Mouse (Mus musculus): ENCODE results near the gene Tssk6.

Gene Tssk6

DNA sequence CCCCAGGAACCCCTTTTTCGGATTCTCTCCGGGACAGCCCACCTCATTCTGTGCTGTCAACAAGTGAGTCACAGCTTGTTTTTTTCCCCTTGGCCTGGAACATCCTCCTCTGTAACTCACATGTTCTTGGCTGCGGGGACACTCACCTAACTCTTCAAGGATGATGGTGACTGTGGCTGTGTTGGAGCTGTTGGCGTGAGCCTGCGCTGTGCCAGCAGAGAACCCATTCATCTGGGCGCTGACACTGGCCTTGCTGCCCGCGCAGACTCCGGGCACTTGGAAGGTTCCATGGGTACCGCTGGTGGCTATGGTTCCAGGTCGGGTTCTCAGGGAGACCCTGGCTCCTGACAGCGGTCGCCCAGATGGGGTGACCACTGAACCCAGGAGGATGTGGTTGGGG lies 17.8 kb upstream of the Tssk6 start:
- DNase-seq (ENCODE audit: low read depth, low spot score), result no peak

DNA sequence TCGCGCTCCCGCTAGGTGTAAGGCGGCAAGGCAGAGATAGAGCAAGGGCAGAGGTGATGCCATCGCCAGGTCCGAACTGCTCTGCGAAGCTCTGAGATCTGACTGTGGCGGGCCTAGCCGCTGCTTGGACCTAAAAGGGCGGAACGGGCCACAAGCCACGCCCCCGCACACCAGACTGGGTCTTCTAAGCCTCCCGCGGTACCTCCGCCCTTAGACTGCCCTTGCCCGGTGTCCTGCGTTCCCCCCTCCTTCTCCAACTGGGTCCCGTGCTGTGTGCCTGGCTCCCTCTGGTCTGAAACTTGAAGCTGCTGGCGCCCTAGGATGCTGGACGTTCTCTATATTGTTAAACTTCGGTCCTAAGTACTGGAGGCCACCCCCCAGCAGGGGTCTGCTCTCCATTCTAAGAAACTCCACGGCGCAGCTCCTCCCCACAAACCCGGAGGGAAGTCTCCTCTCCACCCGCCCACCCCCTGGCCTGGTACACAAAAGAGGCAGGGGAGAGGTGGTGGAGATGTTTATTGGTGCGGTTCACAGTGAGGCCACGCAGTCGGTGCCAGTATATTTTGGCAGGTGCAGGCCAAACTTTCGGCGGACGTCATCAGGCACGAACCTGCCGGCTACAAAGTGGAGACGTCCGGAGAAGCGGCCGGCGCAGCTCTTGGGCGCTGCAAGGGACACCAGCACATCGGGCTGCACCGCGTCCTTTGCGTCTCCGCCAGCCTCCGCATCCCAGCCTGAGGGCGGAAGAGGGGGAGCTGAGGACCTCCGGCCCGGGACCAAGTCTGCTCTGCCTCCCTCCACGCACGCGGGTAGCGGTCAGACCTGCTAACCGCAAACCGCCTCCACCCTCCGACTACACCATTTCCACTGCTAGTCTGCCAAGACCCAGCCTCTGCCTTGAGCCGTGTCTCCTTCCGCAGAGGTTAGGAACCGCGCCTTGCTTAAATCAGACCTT lies 14.4 kb upstream of the Tssk6 start, which contains the start of gene Cilp2:
Cilp2 (minus strand) TSS at position 399 of the 955 bp plus-strand sequence.
- no peak for DNase-seq (ENCODE audit: low read depth, low spot score)

DNA sequence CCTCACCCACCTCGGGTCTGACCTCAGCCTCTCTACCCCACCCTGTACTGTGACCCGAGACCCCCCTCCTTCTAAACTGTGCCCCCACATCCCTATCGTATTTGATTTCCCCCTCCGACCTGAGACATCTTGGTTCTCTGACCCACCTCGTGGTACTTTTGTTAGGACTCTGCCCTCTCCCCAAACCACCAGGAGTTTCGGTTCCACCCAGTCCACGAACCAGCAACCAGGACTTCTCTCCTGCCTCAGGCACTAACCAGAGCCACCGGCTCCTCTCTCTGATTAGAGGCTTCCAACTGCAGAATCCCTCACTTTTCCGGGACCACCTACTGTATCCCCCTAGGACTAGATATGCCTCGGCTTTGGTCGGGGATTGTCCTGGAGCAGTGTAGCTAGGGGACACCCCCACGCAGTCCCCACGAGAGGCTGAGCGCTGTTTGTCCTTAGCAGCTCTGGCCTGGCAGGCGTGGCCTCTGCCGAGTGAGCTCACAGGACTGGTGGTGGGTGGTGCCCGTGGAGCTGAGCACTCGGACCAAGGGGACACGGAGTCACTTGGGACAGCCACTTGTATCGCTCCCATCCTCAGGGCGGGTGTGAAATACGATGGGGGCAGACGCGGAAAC lies 13.6 kb upstream of the Tssk6 start:
- DNase-seq (ENCODE audit: low read depth, low spot score), result no peak

DNA sequence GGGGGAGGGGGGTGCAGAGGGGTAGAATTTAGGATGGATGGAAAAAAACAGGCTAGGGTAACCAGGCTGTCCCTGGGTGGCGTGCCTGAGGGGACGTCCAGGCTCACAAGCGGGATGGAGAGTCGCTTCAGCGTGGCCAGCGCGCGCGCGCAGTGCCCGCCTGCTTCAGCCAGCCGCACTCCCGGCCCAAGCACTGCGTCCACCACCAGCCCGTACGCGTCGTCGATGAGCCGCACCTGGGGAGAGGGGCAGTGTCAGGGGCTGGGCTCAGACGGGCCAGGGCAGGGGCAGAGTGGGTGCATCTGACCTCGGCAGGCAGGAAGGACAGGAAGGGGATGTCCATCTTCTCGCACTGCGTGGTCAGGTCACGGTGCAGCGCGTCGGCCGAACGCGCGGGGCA lies 13.1 kb upstream of the Tssk6 start:
- no peak for DNase-seq (ENCODE audit: low read depth, low spot score)

DNA sequence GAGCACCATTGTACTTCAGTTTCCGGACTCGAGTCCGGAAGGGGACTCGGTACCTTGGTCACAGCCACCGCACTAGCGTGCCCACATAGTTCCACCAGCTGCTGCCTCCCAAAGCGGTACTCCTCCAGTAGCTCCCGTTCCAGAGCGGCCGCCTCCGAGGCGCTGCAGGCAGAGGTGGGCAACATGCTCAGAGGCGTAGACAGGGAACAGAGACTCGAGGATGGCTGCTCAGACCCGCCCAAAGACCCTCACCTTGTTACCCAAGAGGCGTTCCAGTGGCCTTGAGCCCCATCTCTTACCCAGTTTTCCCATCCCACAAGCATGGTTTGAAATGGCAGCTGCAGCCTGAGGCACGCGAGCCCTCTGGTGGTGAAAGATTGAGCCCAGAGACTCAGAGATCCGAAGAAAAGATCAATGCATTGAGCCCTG lies 11.2 kb upstream of the Tssk6 start:
- DNase-seq (ENCODE audit: low read depth, low spot score), result peak; percentile 43

DNA sequence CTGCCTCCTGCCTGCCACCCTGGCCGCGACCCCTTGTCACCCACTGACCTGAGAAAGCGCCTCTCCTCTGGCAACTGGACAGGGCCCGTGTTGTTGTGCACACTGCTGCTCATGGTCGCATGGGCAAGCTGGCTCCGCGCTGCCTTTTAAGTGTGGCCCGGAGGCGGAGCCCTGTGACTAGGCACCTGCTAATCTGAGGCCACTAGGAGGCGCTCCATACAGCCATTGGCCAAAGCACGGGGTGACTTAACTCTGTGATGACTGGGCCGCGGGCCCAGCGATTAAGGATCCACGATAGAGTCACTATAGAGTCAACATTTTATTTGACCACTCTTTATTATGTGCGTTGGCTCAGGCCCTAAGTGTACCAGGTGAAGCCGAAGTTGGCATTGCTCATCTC lies 8.1 kb upstream of the Tssk6 start:
- DNase-seq (ENCODE audit: low read depth, low spot score), result peak; percentile 62

DNA sequence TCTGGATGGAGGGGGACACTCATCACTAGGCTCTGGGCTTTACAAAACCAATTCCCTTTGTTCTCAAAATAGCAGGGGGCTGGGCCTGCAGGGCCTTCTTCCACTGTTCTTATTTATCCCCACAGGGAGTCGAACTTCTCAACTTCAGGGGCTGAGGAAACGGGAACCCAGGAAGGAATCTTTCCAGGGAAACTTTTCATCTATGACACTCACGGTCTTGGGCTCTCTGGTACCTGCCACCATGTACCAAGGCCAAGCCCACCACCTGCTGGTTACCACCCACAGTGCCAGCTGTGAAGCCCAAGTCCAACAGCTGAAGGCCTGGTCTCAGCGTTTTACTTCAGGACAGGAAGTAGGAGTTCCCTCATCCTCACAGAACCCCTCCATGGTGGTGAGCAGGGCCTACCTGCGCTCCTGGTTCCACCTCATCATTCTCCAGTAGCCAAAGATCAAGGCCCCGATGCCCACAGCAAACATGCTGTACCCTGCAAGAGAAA lies 7.1 kb upstream of the Tssk6 start:
- DNase-seq (ENCODE audit: low read depth, low spot score), result no peak

DNA sequence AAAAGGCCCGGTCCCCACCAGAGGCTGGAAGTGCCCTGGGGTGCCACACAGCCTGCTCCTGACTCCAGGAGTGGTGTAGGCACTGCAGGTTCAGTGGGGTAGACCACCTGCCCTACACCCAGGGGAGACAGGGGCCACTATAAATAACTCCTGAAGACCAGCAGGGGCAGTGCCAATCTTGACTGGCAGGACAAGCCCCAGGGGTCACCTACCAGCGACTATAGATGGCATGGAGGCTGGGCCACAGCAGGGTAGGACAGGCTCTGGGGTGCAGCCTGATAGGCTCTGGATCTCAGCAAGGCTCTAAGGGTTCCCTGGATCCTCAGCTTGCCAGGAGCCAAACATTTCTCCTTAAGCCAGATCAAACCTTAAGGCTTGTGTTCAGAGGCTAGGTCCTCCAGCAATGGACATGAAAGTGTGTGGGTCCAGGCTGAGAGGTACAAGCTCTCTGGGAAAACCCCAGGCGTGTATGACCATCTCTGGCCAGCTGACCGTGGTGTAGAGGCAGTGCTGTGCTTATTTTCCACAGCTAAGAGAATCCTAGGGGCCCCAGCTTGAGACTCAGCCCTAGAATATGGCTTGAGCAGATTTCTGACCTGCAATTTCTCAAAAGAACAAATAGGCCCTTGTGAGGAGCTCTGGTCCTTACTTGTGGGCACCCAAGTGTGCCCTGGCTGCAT lies 6.1 kb upstream of the Tssk6 start:
- DNase-seq (ENCODE audit: low read depth, low spot score), result no peak

DNA sequence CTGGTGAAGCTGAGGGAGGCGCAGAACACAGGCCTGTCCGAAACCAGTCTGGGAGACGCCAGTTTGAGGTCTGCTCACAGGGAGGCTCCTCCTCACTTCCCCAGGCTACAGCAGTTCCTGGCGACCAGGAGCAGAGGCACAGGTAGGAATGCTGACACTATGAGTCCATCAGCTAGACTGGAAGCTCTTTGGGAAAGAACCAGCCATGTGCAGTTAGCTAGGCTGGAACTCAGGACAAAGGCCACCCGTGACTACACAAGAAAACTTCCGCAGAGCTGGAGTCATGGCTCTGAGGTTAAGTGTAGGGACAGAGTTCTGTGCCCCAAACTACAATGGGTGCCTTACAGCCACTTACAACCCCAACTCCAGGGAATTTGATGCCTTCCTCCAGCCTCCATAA lies 4.1 kb upstream of the Tssk6 start:
- DNase-seq (ENCODE audit: low read depth, low spot score), result no peak

DNA sequence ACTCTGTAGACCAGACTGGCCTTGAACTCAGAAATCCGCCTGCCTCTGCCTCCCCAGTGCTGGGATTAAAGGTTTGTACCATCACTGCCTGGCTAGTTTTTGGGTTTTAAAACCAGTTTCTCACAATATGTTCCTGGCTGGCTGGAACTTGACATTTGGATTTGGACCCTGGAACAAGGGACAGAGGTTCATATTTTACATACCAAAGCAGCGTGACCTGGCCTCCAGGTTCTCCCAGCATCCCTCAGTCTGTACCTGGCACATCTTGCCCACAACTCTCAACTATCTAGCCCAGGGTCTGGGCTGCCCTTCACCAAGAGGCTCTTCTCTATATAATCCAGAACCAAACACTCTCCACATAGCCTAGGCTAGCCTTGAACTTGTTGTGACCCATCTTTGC lies 2.1 kb upstream of the Tssk6 start:
- no peak for DNase-seq (ENCODE audit: low read depth, low spot score)

DNA sequence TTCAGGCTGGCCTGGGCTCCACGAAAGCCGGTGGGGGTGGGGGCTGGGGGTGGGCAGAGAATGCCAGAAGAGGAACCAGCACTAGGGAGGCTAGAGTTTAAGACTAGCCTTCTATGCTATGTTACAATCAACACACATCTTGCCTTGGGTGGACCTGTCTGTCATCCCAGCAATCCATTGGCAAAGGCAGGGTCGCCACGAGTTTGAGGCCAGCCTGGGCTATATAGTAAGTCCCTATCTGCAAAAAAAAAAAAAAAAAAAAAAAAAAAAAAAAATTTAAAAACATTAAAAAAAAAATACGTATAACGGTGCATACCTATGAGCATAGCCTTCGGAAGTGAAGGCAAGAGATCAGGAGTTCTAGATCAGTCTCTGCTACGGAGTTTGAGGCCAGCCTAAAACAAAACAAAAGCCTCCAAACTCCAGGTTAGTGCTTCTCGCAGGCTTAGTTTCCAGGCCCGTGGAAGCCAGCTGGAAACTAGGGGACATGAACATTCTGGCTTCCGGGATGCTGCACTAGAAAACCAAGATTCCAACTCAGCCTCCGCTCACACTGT lies 1.0 kb upstream of the Tssk6 start:
- DNase-seq (ENCODE audit: low read depth, low spot score), result no peak

DNA sequence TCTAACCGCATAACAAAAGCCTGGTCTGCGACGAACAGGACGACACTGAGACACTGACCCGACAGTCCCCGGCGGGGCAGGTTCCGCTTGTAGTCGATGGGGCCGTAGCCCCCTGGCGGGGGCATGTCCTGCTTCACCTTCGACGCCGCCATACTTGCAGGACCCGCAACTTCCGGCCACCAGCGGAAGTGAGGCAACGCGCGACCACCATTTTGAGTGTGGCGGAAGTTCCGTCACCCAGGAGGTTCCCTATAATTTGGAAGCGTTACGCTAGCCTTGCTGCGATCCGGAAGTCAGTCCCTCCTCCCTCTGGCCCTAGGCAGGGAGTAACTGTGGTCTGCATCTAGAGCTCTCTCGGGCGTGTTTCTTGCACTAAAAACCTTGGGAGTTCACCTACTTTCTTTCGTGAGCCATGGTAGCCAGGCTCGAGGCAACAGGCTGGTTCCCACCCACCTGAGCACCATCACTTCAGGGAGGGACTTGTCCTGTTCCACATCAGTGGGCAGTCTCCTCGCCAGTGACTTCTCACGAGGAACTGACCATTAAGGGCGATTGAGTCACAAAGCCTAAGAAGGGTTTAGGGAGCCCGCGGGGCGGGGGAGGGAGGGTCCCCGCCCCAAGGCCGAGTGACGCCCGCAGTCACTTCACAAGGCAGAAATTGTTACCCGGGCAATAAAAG lies 361 bp upstream of the Tssk6 start:
- DNase-seq (ENCODE audit: low read depth, low spot score), result peak; percentile 98

DNA sequence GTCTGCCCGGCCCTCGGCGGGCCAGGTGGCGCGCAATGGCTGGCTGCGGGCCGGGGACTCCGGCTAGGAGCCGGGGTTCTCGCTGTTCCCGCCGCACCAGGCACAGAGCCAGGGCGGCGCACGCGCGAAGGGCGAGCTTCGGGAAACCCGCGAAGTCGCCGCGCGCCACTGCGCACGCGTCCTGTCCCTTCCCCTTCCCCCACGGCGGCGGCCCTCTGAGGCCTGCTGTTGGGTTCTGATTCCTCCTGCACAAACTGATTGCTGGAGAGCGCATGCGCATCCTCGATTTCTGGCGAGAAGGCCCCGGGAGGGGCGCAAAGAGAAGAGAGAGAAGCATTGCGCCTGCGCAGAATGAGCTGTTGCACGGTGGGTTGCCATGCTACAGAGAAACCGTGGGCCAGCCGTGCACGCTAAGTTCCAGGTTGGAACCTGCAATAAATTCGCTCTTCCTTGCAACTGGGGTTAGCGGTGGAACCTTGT lies 1.1 kb downstream of the Tssk6 start:
- peak; percentile 100 for DNase-seq (ENCODE audit: low read depth, low spot score)

DNA sequence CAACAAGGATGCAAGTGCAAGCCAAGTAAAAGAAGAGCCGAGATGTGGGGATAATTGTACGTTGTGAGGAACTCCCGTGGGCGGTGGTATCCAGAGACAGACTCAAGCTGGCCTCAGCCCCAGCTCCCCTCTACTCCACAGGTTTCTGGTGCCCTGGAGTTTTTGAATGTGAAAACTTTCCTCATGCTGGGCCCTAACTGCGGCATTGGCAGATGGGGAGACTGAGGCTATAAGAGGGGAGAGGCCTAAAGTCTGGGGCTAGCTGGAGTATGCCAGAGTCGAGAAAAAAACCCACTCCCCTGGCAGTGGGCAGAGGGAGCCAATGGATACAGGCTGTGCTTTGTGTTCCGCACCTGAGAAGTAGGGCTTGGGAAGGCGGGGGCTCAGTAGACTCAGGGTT lies 2.1 kb downstream of the Tssk6 start:
- no peak for DNase-seq (ENCODE audit: low read depth, low spot score)

DNA sequence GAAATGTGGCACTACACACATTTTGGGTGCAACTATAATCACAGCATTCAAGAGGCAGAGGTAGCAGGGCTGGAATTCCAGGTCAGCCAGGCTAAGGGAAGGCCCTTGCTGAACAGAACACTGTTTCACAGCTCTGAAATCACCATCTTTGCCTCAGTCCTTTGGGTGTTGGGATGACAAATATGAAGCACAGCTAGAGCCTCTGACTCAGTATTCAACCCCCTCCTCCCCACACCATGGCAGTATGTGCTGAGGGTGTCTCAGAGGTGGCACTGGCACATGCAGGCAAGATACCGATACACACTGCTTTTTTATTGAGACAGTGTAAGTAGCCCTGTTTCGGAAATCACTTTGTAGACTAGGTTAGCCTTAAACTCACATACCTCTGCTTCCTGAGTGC lies 4.3 kb downstream of the Tssk6 start:
- no peak for DNase-seq (ENCODE audit: low read depth, low spot score)

DNA sequence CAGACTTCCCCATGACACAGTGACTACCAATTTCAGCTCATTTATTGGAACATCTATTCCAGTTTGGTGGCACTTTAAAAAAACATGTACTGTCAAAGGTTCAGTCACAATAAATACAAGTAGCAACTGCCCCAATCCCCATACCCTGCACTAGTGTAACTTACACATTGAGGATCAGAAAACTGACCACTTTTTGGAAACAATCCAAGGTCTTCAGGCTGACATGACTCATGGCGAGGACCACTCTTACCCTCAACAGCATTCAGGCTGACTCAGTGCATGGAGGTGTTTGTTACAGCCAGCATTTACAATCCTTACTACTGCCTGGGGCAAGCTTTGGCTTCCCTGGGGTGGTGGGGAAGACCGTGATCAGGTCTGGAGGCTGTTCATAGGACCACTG lies 5.1 kb downstream of the Tssk6 start:
- no peak for DNase-seq (ENCODE audit: low read depth, low spot score)

DNA sequence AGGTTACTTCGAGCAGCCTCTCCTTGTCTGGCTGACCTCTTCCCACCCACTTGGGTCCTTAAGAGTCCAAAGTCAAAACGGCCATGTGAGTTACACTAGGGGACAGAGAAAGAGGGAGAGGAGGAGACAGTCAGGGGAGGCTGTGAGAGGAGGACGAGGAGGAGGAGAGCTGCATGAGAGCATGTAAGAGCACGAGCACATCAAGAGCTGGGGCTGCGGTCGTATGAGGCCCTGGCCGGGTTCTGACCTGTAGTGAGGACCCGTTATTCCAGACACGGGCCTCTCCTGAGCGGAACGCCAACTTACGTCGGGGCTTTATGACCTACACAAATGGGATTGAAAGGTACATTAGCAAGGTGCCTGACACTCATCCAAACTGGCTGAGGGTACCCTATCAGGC lies 9.9 kb downstream of the Tssk6 start:
- DNase-seq (ENCODE audit: low read depth, low spot score), result no peak

DNA sequence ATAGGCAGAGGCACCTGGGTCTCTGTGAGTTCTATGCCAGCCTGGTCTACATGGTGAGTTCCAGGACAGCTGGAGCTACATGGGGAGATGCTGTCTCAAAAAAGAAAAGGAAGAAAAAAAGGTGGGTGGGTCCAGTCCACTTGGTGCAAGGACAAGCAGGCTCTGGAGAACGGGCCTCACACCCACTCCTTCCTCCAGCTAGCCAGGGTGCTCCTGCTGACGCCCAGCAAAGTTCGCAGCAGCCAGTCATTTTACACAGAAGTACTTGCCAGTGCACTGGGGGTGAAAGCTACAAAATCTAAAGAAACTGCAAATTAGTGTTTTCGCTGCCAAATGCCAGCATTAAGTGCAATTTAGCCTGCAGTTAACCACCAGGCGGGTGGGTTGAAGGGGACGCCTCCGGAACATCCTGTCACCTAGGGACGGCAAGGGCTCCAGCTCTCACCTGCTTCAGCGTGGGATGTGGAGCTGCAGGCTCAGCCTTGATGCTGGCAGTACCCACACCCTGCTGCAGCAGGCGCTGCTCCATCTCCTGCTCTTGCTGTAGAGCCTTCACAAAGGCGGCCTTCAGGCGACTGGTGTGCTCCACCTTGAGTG lies 10.6 kb downstream of the Tssk6 start:
- DNase-seq (ENCODE audit: low read depth, low spot score), result no peak

DNA sequence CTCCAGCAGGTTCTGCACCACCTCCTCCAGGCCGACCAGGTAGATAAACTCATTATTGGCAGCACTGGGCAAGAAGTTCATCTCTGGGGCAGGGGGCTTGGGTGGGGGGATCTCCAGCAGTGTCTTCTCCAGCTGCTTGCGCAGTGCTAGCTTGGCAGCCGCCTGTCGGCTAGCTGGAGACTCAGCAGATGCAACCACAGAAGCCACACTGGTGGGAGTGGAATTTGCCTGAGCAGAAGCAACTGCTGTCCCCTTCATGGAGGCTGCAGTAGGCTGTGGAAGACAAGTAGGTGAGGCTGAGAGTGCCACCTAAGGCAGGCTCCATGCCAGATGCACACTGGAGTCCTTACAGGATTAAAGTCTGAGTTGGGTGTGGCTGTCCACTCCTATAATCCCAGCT lies 12.5 kb downstream of the Tssk6 start:
- no peak for DNase-seq (ENCODE audit: low read depth, low spot score)

DNA sequence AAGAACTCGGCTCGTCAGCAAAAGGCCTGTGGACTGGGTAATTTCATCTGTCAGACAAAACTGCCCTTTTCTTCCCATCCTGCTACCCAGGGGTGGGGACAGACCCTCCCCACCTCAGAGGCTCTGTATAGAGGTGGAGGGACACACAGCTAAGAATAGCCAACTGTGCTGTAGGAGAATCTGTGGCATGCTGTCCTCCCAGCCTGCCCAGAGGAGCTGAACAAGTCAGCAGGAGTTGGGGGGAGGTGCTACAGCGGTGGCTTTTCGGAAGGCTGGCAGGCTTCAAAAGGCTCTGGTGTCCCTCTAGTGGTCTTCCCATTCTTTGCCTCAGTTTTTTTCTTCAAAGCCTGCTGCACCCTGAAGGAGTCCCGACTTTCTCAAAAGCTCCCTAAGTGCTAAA lies 13.8 kb downstream of the Tssk6 start:
- DNase-seq (ENCODE audit: low read depth, low spot score), result no peak

DNA sequence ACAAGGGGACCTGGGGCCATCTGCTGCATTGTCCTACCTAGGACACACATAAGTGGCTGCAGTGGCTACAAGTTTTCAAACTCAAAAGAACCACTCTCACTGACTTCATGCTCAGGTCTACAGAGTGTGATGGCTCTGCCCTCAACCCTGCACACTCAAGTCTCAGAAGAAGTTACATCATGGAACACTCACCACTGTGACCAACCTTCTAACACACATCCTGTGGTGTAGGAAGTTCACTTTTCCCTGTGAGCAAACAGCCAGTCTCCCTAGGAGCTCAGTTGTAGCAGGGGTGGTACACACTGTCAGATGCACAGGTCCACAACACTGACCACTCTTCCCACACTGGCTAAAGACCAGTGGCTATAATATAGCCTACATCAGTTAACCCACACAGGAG lies 16.5 kb downstream of the Tssk6 start:
- no peak for DNase-seq (ENCODE audit: low read depth, low spot score)
